Mouse (Mus musculus) skeletal muscle tissue, postnatal 0 days (tissue): ENCODE measurements around the gene Lrrc75a. TPM values are rescaled to one million over a fixed set of nuclear protein-coding genes. Genes with fewer than 3 reads are reported as not detected.

Experiments used
- polyA plus RNA-seq: library from polyadenylated mRNA; unstranded; fragments of >200 nt; fragmentation: Nextera tagmentation; extraction: Ambion mirVana; gene quantifications from 2 replicates; pipeline ENCODE4 v1.2.1, GENCODE M21; 2015

The Lrrc75a gene
- 16.4 and 17.5 TPM in 2 replicates for polyA plus RNA-seq

GRCm38 (mm10) chr11:62647661-62648590 lies at the start of gene Lrrc75a:
Lrrc75a (minus strand) TSS chr11:62648523.

GRCm38 (mm10) chr11:62648591-62649391 lies 468 bp upstream of the Lrrc75a start, which contains the start of gene Mmgt2:
Mmgt2 (plus strand) TSS chr11:62648664.

GRCm38 (mm10) chr11:62573959-62574702 lies 74.2 kb downstream of the Lrrc75a start, which contains the start of gene Trpv2:
Trpv2 (plus strand) TSS chr11:62574486.

Other genes starting within 250 kb of the Lrrc75a start
- gene Pigl, start 190.1 kb downstream of the Lrrc75a start, polyA plus RNA-seq, result 4.4 TPM in 2 replicates
- gene Ncor1, start 190.0 kb downstream of the Lrrc75a start, polyA plus RNA-seq, result 81.7 and 84.1 TPM in 2 replicates
- 14.1 and 17.5 TPM in 2 replicates for gene Cenpv, start 109.3 kb downstream of the Lrrc75a start, polyA plus RNA-seq
- 2,098 and 2,277 TPM in 2 replicates for gene Ubb, start 97.4 kb downstream of the Lrrc75a start, polyA plus RNA-seq
- gene Trpv2, start 74.0 kb downstream of the Lrrc75a start, polyA plus RNA-seq, result 3.5 and 5.6 TPM in 2 replicates
- 25.1 and 25.6 TPM in 2 replicates for gene Mmgt2, start 141 bp upstream of the Lrrc75a start, polyA plus RNA-seq
- 2.5 and 2.9 TPM in 2 replicates for gene Zfp287, start 83.4 kb upstream of the Lrrc75a start, polyA plus RNA-seq
- not detected in 2 replicates for gene Gm10428, start 104.6 kb upstream of the Lrrc75a start, polyA plus RNA-seq
- gene Zfp286, start 140.9 kb upstream of the Lrrc75a start, polyA plus RNA-seq, result 4.9 and 5.7 TPM in 2 replicates
- gene Trim16, start 171.7 kb upstream of the Lrrc75a start, polyA plus RNA-seq, result 17.9 and 19.2 TPM in 2 replicates
- gene Fbxw10, start 198.5 kb upstream of the Lrrc75a start, polyA plus RNA-seq, result 0.43 and 0.58 TPM in 2 replicates
- gene Tvp23b, start 230.9 kb upstream of the Lrrc75a start, polyA plus RNA-seq, result 30.8 and 36.7 TPM in 2 replicates